Mouse (Mus musculus) right cerebral cortex, postnatal 25 days (tissue): ENCODE results near the gene Acot11.
A peak's percentile ranks its signal among the peaks of the same experiment; 100 is the strongest.
"Not testable (repeated sequence)": the region's sequence is repeated elsewhere in the genome, so short reads cannot be mapped to it uniquely, and the experiment has no call there.

Source experiments
- DNase-seq: peaks from one replicate; pipeline ENCODE4 v3.0.0; 2022

Gene Acot11

DNA sequence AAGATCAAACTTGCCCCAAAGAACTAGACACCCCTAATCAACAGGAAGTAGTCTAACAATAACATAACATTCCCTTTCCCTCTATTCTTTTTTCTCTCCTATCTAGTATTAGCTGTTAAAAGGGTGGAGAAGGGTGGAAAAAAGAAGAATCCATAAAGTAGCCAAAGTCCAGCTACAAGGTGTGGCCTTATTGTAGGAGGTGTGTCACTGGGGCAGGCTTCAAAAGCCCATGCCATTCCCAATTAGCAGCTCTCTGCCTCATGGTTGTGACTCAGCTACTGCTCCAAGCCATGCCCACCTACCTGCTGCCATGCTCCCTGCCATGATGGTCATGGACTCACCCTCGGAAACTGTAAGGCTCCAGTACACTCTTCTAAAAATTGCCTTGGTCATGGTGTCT is 32.2 kb downstream of the Acot11 start:
- no peak for DNase-seq

DNA sequence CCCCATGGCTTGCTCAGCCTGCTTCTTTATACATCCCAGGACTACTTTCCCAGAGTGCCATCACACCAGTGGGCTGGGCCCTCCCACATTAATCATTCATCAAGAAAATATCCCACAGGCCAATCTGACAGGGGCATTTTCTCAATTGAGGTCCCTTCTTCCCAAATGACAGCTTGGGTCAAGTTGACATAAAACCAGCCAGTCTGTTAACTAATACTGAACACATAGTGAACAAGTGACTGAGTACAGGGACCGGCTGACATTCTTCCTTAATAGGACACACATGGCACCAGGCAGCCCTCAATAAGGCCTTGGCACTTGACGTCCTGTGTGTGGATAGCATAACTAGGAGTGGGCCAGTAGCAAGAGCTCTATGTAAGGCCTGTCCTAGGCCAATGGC is 35.5 kb downstream of the Acot11 start:
- DNase-seq, result no peak

GRCm38 (mm10) chr4:106764166-106764565 is 40.6 kb downstream of the Acot11 start:
- DNase-seq, result no peak

- no peak for DNase-seq
Measured at GRCm38 (mm10) chr4:106751726-106752125, 53.1 kb downstream of the Acot11 start.

- DNase-seq, result peak; percentile 77
Measured at GRCm38 (mm10) chr4:106749699-106750098, 55.1 kb downstream of the Acot11 start.

DNA sequence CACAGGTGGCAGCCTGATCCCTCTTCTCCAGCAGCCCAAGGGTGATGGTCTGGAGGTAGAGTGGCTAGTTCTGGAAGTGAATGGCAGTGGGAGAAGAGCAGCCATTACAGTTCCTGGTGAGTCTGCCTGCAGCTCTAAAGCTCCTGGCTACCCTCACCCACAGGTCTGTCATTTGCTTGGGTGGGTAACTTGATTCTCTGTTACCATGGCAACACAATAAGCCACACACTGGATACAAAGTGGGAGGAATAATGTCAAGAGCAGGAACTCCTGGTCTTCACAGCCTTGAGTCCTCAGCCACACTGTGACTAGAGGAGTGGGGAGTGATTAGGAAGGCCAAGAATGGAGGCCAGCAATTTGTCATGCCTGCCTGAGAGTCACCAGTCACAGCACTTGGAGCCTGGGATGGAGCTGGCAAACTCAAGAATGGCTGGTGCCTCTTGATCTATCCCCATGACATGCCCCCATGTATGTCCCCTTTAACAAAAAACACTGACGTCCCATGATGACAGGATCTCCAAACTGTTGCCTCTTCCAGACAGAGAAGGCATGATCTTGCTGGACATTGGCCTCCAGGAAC is 57.7 kb downstream of the Acot11 start:
- no peak for DNase-seq

GRCm38 (mm10) chr4:106745862-106746261 is 58.9 kb downstream of the Acot11 start:
- no peak for DNase-seq

- no peak for DNase-seq
Measured at GRCm38 (mm10) chr4:106737904-106738303, 66.9 kb downstream of the Acot11 start.

- DNase-seq, result not testable (repeated sequence)
Measured at GRCm38 (mm10) chr4:106736884-106737283, 67.9 kb downstream of the Acot11 start.

GRCm38 (mm10) chr4:106733636-106734035 is 71.2 kb downstream of the Acot11 start, which contains the start of gene Fam151a:
Gene Fam151a, plus strand, starts transcription at chr4:106733889.
- DNase-seq, result no peak

GRCm38 (mm10) chr4:106730814-106731213 is 74.0 kb downstream of the Acot11 start, which contains the start of gene Mroh7:
Gene Mroh7, minus strand, starts transcription at chr4:106730925.
- no peak for DNase-seq

DNA sequence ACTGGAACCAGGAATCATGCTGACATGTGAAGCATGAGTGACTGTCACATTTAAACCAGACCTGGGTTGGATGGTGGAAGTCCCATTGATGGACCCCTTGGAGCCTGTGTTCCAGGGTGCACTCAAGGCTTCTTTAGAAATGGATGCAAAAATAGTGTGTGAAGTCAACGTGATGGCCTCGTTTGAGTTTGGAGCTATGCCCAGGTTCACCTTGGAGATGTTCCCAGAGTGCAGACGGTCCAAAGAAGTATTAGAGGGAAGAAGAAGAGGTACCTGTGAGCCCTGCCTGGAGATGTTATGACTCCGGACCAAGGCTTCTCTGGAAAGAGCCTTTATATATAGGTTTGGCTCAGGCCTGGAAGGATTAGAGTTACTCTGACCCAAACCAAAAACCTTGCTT is 84.2 kb downstream of the Acot11 start:
- DNase-seq, result no peak

GRCm38 (mm10) chr4:106713622-106714021 is 91.2 kb downstream of the Acot11 start:
- DNase-seq, result no peak

GRCm38 (mm10) chr4:106708408-106708807 is 96.4 kb downstream of the Acot11 start:
- DNase-seq, result peak; percentile 77

DNA sequence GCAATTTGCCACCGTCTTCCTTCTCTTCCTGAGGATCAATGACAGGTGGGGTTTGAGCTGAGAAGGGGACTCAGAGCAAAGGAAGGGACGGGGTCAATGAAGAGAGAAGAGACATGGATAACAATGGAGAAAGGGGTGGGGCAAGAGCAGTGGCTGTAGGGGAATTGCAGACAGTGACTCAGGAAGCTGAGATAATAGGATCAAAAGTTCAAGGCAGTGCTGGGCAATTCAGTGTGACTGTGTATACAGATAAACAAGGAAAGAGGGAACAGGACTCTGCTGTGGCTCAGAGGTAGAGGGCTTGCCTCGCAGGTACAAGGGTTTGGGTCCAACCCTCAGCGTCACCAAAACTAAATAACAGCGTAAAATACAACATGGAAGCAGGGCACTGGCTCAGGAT is 96.8 kb downstream of the Acot11 start:
- no peak for DNase-seq

DNA sequence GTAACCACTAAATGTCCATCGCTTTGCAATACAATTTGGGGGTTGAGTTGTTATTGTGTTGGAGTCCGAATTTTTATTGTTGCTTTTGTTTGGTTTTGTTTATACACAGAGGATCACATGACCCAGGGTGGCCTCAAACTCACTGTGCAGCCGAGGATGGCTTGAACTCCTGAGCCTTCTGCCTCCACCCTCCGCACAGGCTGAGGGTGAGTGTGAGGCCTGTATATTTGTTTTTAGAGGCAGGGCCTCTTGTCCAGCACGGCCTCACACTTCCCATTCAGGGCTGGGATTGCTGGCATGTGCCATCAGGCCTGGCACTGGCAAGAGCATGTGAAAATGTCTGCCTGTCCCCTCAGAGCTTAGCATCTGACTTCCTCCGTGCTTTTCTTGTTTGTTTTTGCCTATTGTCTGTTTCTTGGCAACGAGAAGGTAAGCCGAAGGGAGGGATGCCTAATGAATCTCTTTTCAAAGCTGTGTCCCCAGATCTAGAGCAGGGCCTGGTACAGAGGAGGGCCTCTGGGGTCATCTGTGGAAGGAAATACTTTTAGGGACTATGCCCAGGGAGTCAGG is 99.6 kb downstream of the Acot11 start:
- DNase-seq, result no peak

DNA sequence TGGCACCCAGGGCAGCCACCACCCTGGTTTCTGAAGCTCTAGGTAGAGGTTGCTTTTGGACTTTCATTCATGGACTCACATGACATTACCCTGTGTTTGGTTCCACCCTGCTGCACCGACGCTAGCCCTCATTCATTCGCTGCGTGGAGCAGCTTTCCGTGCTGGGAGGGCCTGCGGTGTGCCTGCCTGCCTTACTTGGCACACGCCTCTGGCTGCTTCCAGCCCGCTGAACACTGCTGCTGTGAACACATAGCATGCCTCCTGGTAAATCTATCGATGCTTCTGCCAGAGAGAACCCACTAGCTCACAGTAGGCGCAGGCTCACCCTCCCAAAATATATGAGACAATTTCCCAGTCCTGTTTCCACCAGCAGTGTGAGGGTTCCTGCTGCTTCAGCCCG is 100.4 kb downstream of the Acot11 start:
- peak; percentile 76 for DNase-seq

DNA sequence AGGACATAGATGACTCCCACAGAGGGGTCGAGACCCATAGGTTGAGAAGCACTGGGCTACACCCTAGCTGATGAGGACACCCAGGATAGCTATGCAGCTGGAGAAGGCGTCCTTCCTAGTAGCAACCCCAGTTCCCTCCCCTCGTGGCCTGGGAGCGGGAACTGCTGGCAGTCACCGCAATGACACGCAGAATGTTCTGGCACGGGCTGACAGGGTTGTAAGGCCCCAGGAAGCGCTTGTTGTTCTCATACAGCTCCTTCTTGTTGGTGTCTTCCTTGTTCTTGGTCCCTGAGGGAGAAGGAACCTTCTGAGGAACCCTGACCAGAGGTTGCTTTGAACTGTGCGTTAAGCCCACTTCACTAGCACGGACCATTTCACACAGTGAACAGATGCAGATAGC is 100.8 kb downstream of the Acot11 start:
- no peak for DNase-seq

GRCm38 (mm10) chr4:106700798-106701197 is 104.0 kb downstream of the Acot11 start:
- no peak for DNase-seq

- peak; percentile 44 for DNase-seq
Measured at GRCm38 (mm10) chr4:106699989-106700388, 104.8 kb downstream of the Acot11 start.
